Mouse (Mus musculus) forebrain, embryonic 14.5 days (tissue): ENCODE data around the gene Acap1. TPM values are rescaled to one million over a fixed set of nuclear protein-coding genes. Genes with fewer than 3 reads are reported as not detected.
A peak's percentile ranks its signal among the peaks of the same experiment; 100 is the strongest.
"Not testable (repeated sequence)": the region's sequence is repeated elsewhere in the genome, so short reads cannot be mapped to it uniquely, and the experiment has no call there.

Source experiments
- ATAC-seq: fragments of 200-750 bp; cut with Nextera tagmentation; 2 replicates; pipeline ENCODE4 v1.8.0; 2017; ENCODE audit warnings: mild to moderate bottlenecking, moderate library complexity
- DNase-seq: peaks from one replicate; pipeline ENCODE4 v3.0.0-alpha.2; 2015; ENCODE audit warnings: low spot score
- H3K27ac ChIP-seq: fragments of 300-500 bp; sonication (generic); 2 replicates; pipeline ENCODE4 v1.5.1; 2014; ENCODE audit warnings: low read depth, mild to moderate bottlenecking, control low read depth, low read length, moderate library complexity
- H3K27me3 ChIP-seq: fragments of 300-500 bp; sonication (generic); replicated peaks from 2 replicates; pipeline ENCODE4 v1.6.1; 2014; ENCODE audit warnings: low read length, control low read depth, mixed read lengths; ENCODE audit not compliant: control insufficient read depth, insufficient read depth
- H3K36me3 ChIP-seq: fragments of 300-500 bp; sonication (generic); 2 replicates; pipeline ENCODE4 v1.6.1; 2014; ENCODE audit warnings: low read length, control low read depth; ENCODE audit not compliant: control insufficient read depth, insufficient read depth
- H3K4me1 ChIP-seq: fragments of 300-500 bp; sonication (generic); 2 replicates; pipeline ENCODE4 v1.6.1; 2014; ENCODE audit warnings: antibody characterized with exemption, low read length, control low read depth; ENCODE audit not compliant: control insufficient read depth, insufficient read depth
- H3K4me2 ChIP-seq: fragments of 300-500 bp; sonication (generic); 2 replicates; pipeline ENCODE4 v1.6.1; 2014; ENCODE audit warnings: mild to moderate bottlenecking, control low read depth, low read length
- H3K4me3 ChIP-seq: fragments of 300-500 bp; sonication (generic); 2 replicates; pipeline ENCODE4 v1.5.1; 2014; ENCODE audit warnings: low read depth, low read length, control low read depth
- H3K9ac ChIP-seq: fragments of 300-500 bp; sonication (generic); 2 replicates; pipeline ENCODE4 v1.6.1; 2014; ENCODE audit warnings: mild to moderate bottlenecking, low read length, control low read depth, moderate library complexity
- H3K9me3 ChIP-seq: fragments of 300-500 bp; sonication (generic); replicated peaks from 2 replicates; pipeline ENCODE4 v1.6.1; 2016; ENCODE audit warnings: low read length, control low read depth, mixed read lengths; ENCODE audit not compliant: control insufficient read depth
- WGBS: fragments of 180-500 bp; shearing (Covaris S2); extraction: QIAGEN DNeasy Blood & Tissue Kit; methylation state at CpG from one replicate; pipeline ENCODE4 v1.1.7; 2014; 5-methylcytosine and 5-hydroxymethylcytosine counted together
- polyA plus RNA-seq: library from polyadenylated mRNA; unstranded; fragments of >200 nt; fragmentation: Nextera tagmentation; extraction: Ambion mirVana; gene quantifications from 2 replicates; pipeline ENCODE4 v1.2.1, GENCODE M21; 2014

Acap1 gene
- polyA plus RNA-seq, 1 experiment from 2014 or later = 0.10 TPM

DNA sequence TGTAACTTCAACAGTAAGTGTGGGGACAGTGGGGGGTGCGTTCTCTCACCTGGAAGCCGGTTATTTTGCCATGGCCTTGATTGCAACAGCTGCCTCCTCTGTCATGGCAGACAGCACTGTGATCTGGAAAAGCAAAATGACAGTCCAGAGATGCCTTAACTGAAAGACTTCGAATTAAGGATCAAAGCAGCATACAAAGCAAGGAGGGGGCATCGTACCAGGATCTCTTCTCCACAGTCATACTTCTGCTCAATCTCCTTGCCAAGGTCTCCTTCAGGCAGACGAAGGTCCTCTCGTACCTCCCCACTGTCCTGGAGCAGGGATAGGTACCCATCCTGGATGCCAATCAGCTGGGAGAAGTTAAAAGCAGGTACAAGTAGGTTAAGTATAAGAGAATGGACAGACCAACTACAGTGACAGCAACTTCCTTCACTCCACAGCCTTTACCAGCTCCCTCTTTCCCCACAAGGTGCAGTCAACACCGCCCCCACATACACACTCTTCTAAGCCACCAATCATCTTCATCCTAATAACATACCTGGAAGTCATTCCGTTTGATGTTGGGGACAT lies 22.1 kb upstream of the Acap1 start:
- H3K27ac ChIP-seq = no peak overlapping the region
- WGBS = 84% methylated on average over 8 of the region's 8 CpGs
- H3K27me3 ChIP-seq = no peaks in the 10 kb centered on the region
- H3K4me2 ChIP-seq = no peak overlapping the region
- H3K36me3 ChIP-seq = peaks cover 57% of the 10 kb centered on the region
- no peak overlapping the region for H3K9ac ChIP-seq
- no peaks in the 10 kb centered on the region for H3K9me3 ChIP-seq
- peaks cover 32% of the 10 kb centered on the region for H3K4me1 ChIP-seq
- DNase-seq (no peak), ATAC-seq (no peak)
- no peak overlapping the region for H3K4me3 ChIP-seq

DNA sequence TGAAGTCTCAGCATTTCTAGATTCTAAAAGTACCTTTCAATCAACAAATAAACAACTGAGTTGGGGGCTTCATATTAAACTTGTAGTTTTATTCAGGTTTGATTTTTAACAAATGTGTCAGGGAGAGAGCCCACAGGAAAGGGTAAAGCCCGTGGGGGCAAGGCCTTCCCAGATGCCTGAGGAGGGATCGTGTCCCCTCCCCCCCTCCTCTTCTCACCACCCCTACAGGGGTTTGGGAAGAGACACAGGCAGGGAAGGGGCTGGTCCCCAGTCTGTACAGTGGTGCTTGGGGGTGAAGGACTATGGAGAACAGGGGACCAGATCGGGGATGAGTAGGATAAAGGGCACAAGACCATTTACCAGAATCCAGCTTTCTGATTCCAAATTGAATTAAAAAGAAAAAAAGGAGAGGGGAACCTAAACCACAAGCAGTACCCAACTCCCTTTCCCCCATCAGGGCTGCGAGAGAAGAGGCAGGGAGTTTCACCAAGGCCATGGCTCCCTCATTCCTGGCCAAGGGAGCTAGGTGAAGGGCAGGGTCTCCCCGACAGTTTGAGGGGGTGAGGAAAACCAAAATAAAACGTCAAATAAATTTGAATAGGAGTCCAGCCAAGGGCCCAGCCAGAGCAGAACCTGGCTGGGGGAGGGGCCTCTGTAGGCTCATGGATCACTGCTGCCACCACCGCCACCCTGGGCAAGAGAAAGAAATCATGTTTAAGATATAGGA lies 21.5 kb upstream of the Acap1 start:
- not testable (repeated sequence) for H3K9ac ChIP-seq, H3K4me3 ChIP-seq, DNase-seq, ATAC-seq, H3K27me3 ChIP-seq, H3K4me2 ChIP-seq, H3K27ac ChIP-seq, H3K9me3 ChIP-seq
- peaks cover 28% of the 10 kb centered on the region for H3K4me1 ChIP-seq
- WGBS = 56% methylated on average over 7 of the region's 7 CpGs
- peaks cover 64% of the 10 kb centered on the region for H3K36me3 ChIP-seq

DNA sequence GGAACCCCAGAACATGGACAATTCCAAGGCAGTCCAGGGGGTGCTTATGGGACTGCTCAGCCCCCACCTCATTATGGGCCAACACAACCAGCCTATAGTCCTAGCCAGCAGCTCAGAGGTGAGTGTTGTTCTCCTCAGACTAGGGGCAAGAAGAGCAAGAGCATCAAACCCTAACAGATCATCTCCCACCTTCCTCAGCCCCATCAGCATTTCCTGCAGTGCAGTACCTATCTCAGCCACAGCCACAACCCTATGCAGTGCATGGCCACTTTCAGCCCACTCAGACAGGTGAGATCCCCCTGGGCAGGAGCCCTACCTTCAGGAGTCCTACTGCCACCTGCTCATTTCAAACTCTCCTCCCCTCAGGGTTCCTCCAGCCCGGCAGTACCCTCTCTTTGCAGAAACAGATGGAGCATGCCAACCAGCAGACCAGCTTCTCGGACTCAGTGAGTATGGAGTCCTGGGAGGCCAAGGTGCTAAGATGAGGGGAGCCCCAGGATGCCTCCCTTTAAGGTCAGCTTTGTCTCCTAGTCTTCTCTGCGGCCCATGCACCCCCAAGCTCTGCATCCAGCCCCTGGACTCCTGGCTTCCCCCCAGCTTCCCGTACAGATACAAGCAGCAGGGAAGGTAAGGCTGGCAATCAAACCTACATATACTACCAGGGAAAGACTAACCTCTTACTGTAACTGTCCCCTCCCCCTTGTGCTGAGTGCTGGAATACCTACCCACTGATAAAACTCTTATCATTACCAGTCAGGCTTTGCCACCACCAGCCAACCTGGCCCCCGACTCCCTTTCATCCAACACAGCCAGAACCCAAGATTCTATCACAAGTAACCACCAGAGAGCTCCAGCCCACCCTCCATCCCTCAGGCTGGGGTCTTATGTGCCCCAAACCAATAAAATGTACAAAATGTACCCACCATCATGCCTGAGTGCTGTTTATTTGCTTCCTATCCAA lies 20.6 kb upstream of the Acap1 start:
- peaks cover 28% of the 10 kb centered on the region for H3K4me1 ChIP-seq
- H3K36me3 ChIP-seq = peaks cover 72% of the 10 kb centered on the region
- no peaks in the 10 kb centered on the region for H3K27me3 ChIP-seq
- WGBS = 65% methylated on average over 5 of the region's 5 CpGs
- H3K4me2 ChIP-seq = no peak overlapping the region
- ATAC-seq = no peak
- DNase-seq = no peak
- no peak overlapping the region for H3K4me3 ChIP-seq
- no peaks in the 10 kb centered on the region for H3K9me3 ChIP-seq
- no peak overlapping the region for H3K27ac ChIP-seq
- no peak overlapping the region for H3K9ac ChIP-seq

DNA sequence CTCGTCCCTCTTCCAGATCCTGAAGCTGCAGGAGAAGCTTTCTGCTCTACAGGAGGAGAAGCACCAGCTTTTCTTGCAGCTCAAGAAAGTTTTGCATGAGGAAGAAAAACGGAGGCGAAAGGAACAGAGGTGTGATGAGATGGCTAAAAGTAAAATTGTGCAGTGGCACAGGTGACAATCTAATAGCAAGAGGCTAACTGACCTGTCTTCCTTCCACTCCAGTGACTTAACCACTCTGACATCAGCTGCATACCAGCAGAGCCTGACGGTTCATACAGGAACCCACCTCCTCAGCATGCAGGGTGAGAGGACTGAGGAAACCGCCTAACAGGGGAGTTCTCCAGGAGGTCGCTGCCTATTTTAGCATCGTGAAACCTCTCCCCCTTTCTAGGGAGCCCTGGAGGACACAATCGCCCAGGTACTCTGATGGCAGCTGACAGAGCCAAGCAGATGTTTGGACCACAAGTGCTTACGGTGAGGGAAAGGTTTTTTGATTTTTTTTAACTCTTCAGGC lies 19.6 kb upstream of the Acap1 start:
- no peak for DNase-seq
- no peaks in the 10 kb centered on the region for H3K9me3 ChIP-seq
- peak overlapping the region; percentile 100 for H3K4me2 ChIP-seq
- WGBS = 43% methylated on average over 9 of the region's 9 CpGs
- H3K4me3 ChIP-seq = peak overlapping the region; percentile 80
- ATAC-seq = no peak
- H3K9ac ChIP-seq = peak overlapping the region; percentile 82
- no peaks in the 10 kb centered on the region for H3K27me3 ChIP-seq
- H3K4me1 ChIP-seq = peaks cover 28% of the 10 kb centered on the region
- H3K36me3 ChIP-seq = peaks cover 82% of the 10 kb centered on the region
- no peak overlapping the region for H3K27ac ChIP-seq

DNA sequence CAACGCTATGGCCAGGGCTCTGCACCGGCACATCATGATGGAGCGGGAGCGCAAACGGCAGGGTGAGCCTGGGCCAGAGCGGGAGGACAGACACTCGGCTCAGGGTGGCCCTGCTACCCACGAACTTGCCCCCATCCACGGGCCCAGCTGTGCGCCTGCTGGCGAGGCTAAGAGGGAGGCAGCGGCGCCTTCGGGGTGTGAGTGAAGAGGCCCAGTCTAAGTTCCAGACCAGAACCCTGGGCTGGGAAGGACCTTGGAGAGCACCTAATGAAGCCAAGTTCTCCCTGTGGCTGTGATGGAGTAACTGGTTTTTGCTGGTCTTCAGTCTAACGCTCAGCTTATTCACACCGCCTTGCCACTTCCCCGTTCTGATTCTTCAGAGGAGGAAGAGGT lies 19.0 kb upstream of the Acap1 start:
- H3K27me3 ChIP-seq = no peaks in the 10 kb centered on the region
- peak overlapping the region; percentile 82 for H3K9ac ChIP-seq
- H3K4me2 ChIP-seq = peak overlapping the region; percentile 100
- peaks cover 23% of the 10 kb centered on the region for H3K4me1 ChIP-seq
- H3K9me3 ChIP-seq = no peaks in the 10 kb centered on the region
- H3K4me3 ChIP-seq = peak overlapping the region; percentile 80
- DNase-seq (no peak), ATAC-seq (no peak)
- 2% methylated on average over 17 of the region's 17 CpGs for WGBS
- H3K36me3 ChIP-seq = peaks cover 88% of the 10 kb centered on the region
- H3K27ac ChIP-seq = peak overlapping the region; percentile 80

DNA sequence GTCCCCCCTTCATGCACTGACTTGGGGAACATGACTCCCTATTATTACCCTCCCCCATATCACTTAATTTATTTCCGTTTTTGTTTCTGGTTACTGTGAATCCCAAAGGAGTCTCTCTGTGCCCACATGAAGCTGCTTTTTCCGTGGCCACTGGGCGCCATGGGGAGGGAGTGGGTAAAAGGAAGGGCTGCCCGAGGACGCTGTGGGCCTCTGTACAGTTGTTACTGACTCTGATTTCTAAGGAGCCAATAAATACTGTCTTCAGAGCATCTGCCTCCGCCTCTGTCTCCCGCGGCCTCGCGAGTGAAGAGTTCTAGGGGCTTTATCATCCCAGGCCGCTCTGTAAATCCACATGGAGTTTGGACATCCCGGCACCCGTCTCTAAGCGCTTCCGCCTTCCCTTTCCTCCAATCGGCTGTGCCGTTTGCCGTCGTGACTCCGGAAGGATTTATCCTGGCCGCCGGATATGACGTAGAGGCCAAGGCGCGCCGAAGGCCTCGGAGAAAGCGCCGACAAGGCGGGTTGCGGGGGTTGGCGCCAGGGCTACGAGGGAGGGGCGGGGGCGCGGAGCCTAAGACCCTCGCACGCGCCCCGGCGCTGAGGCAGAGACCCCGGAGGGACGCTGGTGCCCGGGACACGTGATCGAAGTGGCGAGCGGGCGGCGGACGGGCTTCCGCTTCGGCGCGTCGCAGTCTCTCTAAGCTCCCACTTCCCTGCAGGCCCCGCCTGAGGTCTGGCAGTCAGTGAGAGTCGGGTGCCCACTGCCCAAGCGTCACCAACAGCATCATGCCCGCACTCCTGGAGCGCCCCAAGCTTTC lies 18.4 kb upstream of the Acap1 start, which contains the start of gene Gps2:
Gene Gps2, plus strand, starts transcription at position 335 of the 818 bp plus-strand sequence.
- Histone ChIP-seq H3K27me3 (no peaks in the 10 kb centered on the region), H3K36me3 (peaks cover 90% of the 10 kb centered on the region), H3K9me3 (no peaks in the 10 kb centered on the region), H3K4me2 (peak within 1 kb of the TSS; percentile 100), H3K4me1 (peaks cover 18% of the 10 kb centered on the region), H3K9ac (peak within 1 kb of the TSS; percentile 82), H3K4me3 (peak within 1 kb of the TSS; percentile 80), H3K27ac (peak within 1 kb of the TSS; percentile 80)
- ATAC-seq = peak; percentile 95
- WGBS = 2% methylated on average over 61 of the region's 61 CpGs
- DNase-seq = peak; percentile 98

DNA sequence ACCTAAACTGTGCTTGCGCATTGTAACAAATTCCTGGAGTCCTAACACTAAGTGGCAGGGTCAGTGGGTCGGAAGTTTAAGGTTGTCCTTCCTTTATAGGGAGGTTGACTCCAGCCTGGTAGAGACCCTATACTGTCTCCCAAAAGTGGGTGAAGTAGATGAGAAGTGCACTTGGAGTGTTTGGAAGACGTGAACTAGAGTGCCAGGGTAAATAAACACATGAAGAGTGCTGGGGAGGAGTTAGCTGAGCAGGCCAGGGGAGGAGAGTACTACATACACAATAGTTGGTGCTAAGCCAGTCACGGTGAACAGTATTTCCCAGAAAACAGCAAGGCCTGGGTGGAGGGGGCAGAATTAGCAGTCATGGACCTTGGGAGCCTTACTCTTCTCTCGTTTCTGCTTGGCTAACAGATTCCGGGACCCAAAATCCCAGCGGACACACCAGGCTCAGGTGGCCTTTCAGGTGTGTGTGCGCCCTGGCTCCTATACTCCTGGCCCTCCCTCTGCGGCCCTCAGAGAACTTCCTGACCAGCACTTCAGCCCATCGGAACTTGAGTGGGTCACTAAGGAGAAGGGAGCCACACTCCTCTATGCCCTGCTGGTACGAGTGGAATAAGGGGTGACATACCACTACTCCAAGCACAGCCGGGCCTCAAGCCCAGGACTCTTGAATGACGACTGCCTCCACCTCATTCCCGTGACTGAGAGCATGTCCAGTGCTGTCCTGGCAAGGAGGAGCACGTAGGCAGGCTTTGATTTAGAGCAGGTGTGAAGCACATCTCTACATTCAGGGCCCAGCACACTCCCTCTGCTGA lies 17.6 kb upstream of the Acap1 start:
- peak; percentile 5; the same call in 1 of the 2 replicates for ATAC-seq
- peak overlapping the region; percentile 100 for H3K4me2 ChIP-seq
- H3K9me3 ChIP-seq = no peaks in the 10 kb centered on the region
- whole genome bisulfite sequencing = 78% methylated on average over 15 of the region's 15 CpGs
- H3K9ac ChIP-seq = peak overlapping the region; percentile 82; the same call in 1 of the 2 replicates
- no peak for DNase-seq
- no peaks in the 10 kb centered on the region for H3K27me3 ChIP-seq
- 0 out of 2 replicates have a peak overlapping the region, but pooled peaks have one; percentile 63 for H3K27ac ChIP-seq
- peaks cover 17% of the 10 kb centered on the region for H3K4me1 ChIP-seq
- peak overlapping the region; percentile 80 for H3K4me3 ChIP-seq
- peaks cover 90% of the 10 kb centered on the region for H3K36me3 ChIP-seq
